Mouse (Mus musculus) midbrain, embryonic 14.5 days (tissue): ENCODE results near the gene Olfr611. TPM values are rescaled to one million over a fixed set of nuclear protein-coding genes. Genes with fewer than 3 reads are reported as not detected.
"Not testable (repeated sequence)": the region's sequence is repeated elsewhere in the genome, so short reads cannot be mapped to it uniquely, and the experiment has no call there.

Experiments used
- ATAC-seq: fragments of 200-750 bp; cut with Nextera tagmentation; 2 replicates; pipeline ENCODE4 v1.8.0; 2017; ENCODE audit warnings: moderate number of reproducible peaks, moderate library complexity; ENCODE audit not compliant: low FRiP score, low TSS enrichment
- DNase-seq: peaks from one replicate; pipeline ENCODE4 v3.0.0-alpha.2; 2015
- H3K27ac ChIP-seq: fragments of 300-500 bp; sonication (generic); replicated peaks from 2 replicates; pipeline ENCODE4 v1.5.1; 2014; ENCODE audit warnings: mild to moderate bottlenecking, low read depth, low read length, moderate library complexity
- H3K27me3 ChIP-seq: fragments of 300-500 bp; sonication (generic); 2 replicates; pipeline ENCODE4 v1.6.1; 2014; ENCODE audit warnings: low read length, control low read depth, mixed read lengths; ENCODE audit not compliant: control insufficient read depth, insufficient read depth
- H3K36me3 ChIP-seq: fragments of 300-500 bp; sonication (generic); 2 replicates; pipeline ENCODE4 v1.6.1; 2014; ENCODE audit warnings: low read length, control low read depth; ENCODE audit not compliant: control insufficient read depth, insufficient read depth
- H3K4me1 ChIP-seq: fragments of 300-500 bp; sonication (generic); 2 replicates; pipeline ENCODE4 v1.6.1; 2014; ENCODE audit warnings: mild to moderate bottlenecking, antibody characterized with exemption, low read length, control low read depth; ENCODE audit not compliant: control insufficient read depth, insufficient read depth
- H3K4me2 ChIP-seq: fragments of 300-500 bp; sonication (generic); 2 replicates; pipeline ENCODE4 v1.6.1; 2014; ENCODE audit warnings: mild to moderate bottlenecking, low read length, moderate library complexity
- H3K4me3 ChIP-seq: fragments of 300-500 bp; sonication (generic); replicated peaks from 2 replicates; pipeline ENCODE4 v1.5.1; 2014; ENCODE audit warnings: low read depth, low read length
- H3K9ac ChIP-seq: fragments of 300-500 bp; sonication (generic); replicated peaks from 2 replicates; pipeline ENCODE4 v1.6.1; 2014; ENCODE audit warnings: mild to moderate bottlenecking, low read length, moderate library complexity
- H3K9me3 ChIP-seq: fragments of 300-500 bp; sonication (generic); 2 replicates; pipeline ENCODE4 v1.6.1; 2016; ENCODE audit warnings: low read length, control low read depth, mixed read lengths; ENCODE audit not compliant: control insufficient read depth
- WGBS: fragments of 180-500 bp; shearing (Covaris S2); extraction: QIAGEN DNeasy Blood & Tissue Kit; methylation state at CpG from one replicate; pipeline ENCODE4 v1.1.7; 2014; 5-methylcytosine and 5-hydroxymethylcytosine counted together
- polyA plus RNA-seq: library from polyadenylated mRNA; unstranded; fragments of >200 nt; fragmentation: Nextera tagmentation; extraction: Ambion mirVana; gene quantifications from 2 replicates; pipeline ENCODE4 v1.2.1, GENCODE M21; 2014

Gene Olfr611
- polyA plus RNA-seq: not detected in 2 replicates

GRCm38 (mm10) chr7:103520746-103521145 lies at the start of gene Olfr611:
Gene Olfr611, minus strand, starts transcription at chr7:103520846.
- H3K4me2 ChIP-seq, H3K4me1 ChIP-seq, H3K9ac ChIP-seq, ATAC-seq, H3K27ac ChIP-seq, H3K36me3 ChIP-seq, H3K27me3 ChIP-seq, DNase-seq, H3K9me3 ChIP-seq, H3K4me3 ChIP-seq: not testable (repeated sequence)
- WGBS: 71% methylated on average over 1 of the region's 1 CpGs

- Histone ChIP-seq H3K27me3 (no peaks in the 10 kb centered on the region), H3K4me2 (no peak within 1 kb of the TSS), H3K27ac (no peak within 1 kb of the TSS), H3K4me3 (no peak within 1 kb of the TSS), H3K9ac (no peak within 1 kb of the TSS), H3K4me1 (no peaks in the 10 kb centered on the region), H3K9me3 (no peaks in the 10 kb centered on the region), H3K36me3 (no peaks in the 10 kb centered on the region)
- WGBS: 83% methylated on average over 3 of the region's 3 CpGs
- ATAC-seq (no peak), DNase-seq (no peak)
Measured at GRCm38 (mm10) chr7:103569043-103569442, 48.4 kb upstream of the Olfr611 start, which contains the start of gene Olfr616. Gene Olfr616, minus strand, starts transcription at chr7:103569143.

DNA sequence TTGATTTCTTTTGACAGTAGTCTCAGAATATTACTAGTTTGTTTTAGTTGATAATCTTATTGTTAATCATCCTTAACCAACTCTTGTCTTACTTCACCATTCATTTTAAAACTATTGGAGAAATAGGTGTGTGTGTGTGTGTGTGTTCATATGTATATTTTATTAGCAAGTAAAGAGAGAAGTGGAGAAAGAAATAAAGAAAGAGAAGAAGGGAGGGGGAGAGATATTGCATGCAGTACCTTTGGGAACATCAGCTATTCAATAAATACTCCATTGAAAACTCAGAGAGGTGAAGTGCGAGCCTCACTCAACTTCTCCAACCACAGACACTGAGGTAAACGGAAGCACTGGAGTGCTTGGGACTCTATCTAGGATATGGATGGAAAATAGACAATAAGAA lies 35.1 kb upstream of the Olfr611 start, which contains the start of gene Olfr615:
Gene Olfr615, plus strand, starts transcription at position 301 of the 400 bp plus-strand sequence.
- Histone ChIP-seq H3K4me3 (no peak within 1 kb of the TSS), H3K36me3 (no peaks in the 10 kb centered on the region), H3K4me1 (no peaks in the 10 kb centered on the region), H3K27me3 (no peaks in the 10 kb centered on the region), H3K9me3 (no peaks in the 10 kb centered on the region), H3K4me2 (no peak within 1 kb of the TSS), H3K9ac (no peak within 1 kb of the TSS), H3K27ac (no peak within 1 kb of the TSS)
- no peak for DNase-seq
- no peak for ATAC-seq
- 91% methylated on average over 2 of the region's 2 CpGs for WGBS

GRCm38 (mm10) chr7:103547774-103548173 lies 27.1 kb upstream of the Olfr611 start, which contains the start of gene Olfr613:
Gene Olfr613, plus strand, starts transcription at chr7:103548074.
- ATAC-seq: no peak
- Histone ChIP-seq H3K9me3 (no peaks in the 10 kb centered on the region), H3K27ac (no peak within 1 kb of the TSS), H3K36me3 (no peaks in the 10 kb centered on the region), H3K27me3 (no peaks in the 10 kb centered on the region), H3K9ac (no peak within 1 kb of the TSS), H3K4me2 (no peak within 1 kb of the TSS), H3K4me3 (no peak within 1 kb of the TSS), H3K4me1 (no peaks in the 10 kb centered on the region)
- 82% methylated on average over 2 of the region's 2 CpGs for WGBS
- DNase-seq: no peak

DNA sequence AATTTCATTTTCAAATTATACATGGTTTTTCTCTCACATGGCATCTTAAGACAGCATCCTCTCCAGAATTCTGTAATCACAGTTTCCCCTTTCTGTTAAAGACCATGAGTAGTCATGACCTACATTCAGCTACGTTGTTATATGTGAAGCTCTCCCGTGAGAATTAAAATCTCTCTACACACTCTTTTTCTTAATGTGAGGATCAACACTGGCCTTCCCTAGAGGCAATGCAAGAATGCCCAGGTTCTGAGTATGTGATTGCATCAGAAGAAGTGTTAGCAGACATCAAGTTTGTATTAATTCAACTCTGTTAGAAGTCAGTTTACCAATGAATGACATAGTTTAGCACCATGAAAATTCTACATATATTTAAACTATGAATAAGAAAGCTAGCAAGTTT lies 22.0 kb upstream of the Olfr611 start, which contains the start of gene Olfr612:
Gene Olfr612, minus strand, starts transcription at position 101 of the 400 bp plus-strand sequence.
- not testable (repeated sequence) for H3K27me3 ChIP-seq, H3K9me3 ChIP-seq, H3K4me2 ChIP-seq, DNase-seq, H3K4me3 ChIP-seq, H3K4me1 ChIP-seq, H3K9ac ChIP-seq, H3K36me3 ChIP-seq, ATAC-seq, H3K27ac ChIP-seq
- 87% methylated on average over 2 of the region's 2 CpGs for WGBS

DNA sequence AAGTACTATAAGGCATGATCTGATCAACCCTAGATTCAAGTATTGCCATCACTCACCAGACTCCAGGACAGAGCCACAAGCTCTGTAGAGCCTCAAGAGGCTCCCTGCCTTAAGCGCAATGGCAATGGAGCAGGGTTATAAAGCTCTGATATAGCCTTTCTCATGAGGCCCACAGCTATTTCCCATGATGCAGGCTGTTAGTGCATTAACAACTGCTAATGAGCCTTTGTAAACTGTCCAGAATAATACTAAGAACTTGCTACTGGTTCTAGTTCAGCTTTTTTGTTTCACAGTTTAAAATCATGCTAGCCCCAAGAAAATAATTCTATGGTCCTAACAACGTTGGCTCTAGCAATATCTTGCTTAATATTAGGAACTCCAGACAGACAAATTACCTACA lies 8.6 kb downstream of the Olfr611 start, which contains the start of gene Olfr610:
Gene Olfr610, minus strand, starts transcription at position 101 of the 400 bp plus-strand sequence.
- Histone ChIP-seq H3K4me3 (no peak within 1 kb of the TSS), H3K27ac (no peak within 1 kb of the TSS), H3K4me1 (no peaks in the 10 kb centered on the region), H3K36me3 (no peaks in the 10 kb centered on the region), H3K27me3 (no peaks in the 10 kb centered on the region), H3K9ac (no peak within 1 kb of the TSS), H3K4me2 (no peak within 1 kb of the TSS), H3K9me3 (no peaks in the 10 kb centered on the region)
- ATAC-seq: no peak
- WGBS: 89% methylated on average over 2 of the region's 2 CpGs
- DNase-seq: no peak

DNA sequence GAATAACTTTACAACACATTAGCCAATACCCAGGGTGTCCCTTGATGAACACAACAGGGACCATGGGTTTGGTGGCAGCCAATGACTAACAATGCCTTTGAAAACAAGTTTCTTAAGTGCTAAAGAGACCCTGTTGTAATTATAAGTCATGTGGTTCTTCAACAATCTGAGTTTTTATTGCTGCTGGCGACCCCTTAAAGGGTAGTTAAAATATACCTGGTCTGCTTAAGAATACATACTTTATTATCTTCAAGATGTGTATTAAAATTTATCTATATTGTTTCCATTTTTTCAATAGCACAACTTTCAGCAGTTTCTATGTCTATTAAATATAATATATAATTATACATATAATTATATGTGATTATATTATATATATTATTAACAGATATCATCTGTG lies 22.7 kb downstream of the Olfr611 start, which contains the start of gene Olfr609:
Gene Olfr609, minus strand, starts transcription at position 101 of the 400 bp plus-strand sequence.
- Histone ChIP-seq H3K9ac (no peak within 1 kb of the TSS), H3K27ac (no peak within 1 kb of the TSS), H3K9me3 (no peaks in the 10 kb centered on the region), H3K4me3 (no peak within 1 kb of the TSS), H3K4me1 (no peaks in the 10 kb centered on the region), H3K4me2 (no peak within 1 kb of the TSS), H3K36me3 (no peaks in the 10 kb centered on the region), H3K27me3 (no peaks in the 10 kb centered on the region)
- ATAC-seq: no peak
- DNase-seq: no peak
- WGBS: 70% methylated on average over 1 of the region's 1 CpGs

GRCm38 (mm10) chr7:103477106-103477505 lies 43.5 kb downstream of the Olfr611 start:
- H3K9ac ChIP-seq, H3K36me3 ChIP-seq, DNase-seq, H3K27me3 ChIP-seq, H3K4me2 ChIP-seq, ATAC-seq, H3K9me3 ChIP-seq, H3K4me3 ChIP-seq, H3K27ac ChIP-seq, H3K4me1 ChIP-seq: not testable (repeated sequence)
- 87% methylated on average over 9 of the region's 9 CpGs for WGBS

DNA sequence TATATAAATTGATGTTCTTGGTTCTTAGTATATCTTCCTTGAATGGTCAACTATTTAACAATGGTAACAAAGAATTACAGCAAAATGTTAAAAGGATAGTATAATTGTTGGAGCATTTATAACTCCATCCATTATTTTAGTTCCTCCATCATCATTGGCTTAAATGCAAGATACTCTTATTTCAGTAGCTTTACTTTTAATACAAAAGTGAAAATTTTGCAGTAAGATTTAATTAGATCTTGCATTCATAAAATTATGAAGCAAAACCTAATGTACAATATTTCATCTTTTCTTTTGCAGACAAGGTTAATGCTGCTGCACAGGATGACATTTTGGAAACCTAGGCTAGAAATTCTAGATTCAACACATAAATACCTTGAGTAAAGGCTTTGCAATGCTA lies 51.1 kb downstream of the Olfr611 start, which contains the start of gene Olfr608:
Gene Olfr608, plus strand, starts transcription at position 301 of the 400 bp plus-strand sequence.
- ATAC-seq (no peak), DNase-seq (no peak)
- H3K36me3 ChIP-seq: no peaks in the 10 kb centered on the region
- H3K9ac ChIP-seq: no peak within 1 kb of the TSS
- no peaks in the 10 kb centered on the region for H3K9me3 ChIP-seq
- no peaks in the 10 kb centered on the region for H3K27me3 ChIP-seq
- no peak within 1 kb of the TSS for H3K27ac ChIP-seq
- H3K4me2 ChIP-seq: no peak within 1 kb of the TSS
- no peak within 1 kb of the TSS for H3K4me3 ChIP-seq
- no peaks in the 10 kb centered on the region for H3K4me1 ChIP-seq
